Mouse (Mus musculus) embryonic stem cell, embryonic (primary cell): ENCODE measurements around the gene Tm7sf2.

Source experiments
- CTCF ChIA-PET, 4 experiments: fragments of 300-600 bp in 2 of 4; fragments of 350-600 bp in 2 of 4; sonication (Branson Sonifier 250); formaldehyde crosslinking; loops; one replicate each; lab custom pipeline; 2022; ENCODE audit warnings: inconsistent platforms in 2 of 4; lab: Charles Lee
- POLR2A ChIA-PET, 4 experiments: fragments of 300-600 bp in 2 of 4; fragments of 350-600 bp in 2 of 4; sonication (Branson Sonifier 250); formaldehyde crosslinking; loops; one replicate each; lab custom pipeline; 2022; ENCODE audit warnings: antibody characterized with exemption in 4 of 4, inconsistent platforms in 1 of 4; lab: Charles Lee

The Tm7sf2 gene

GRCm38 (mm10) chr19:6014991-6015510 is 53.1 kb downstream of the Tm7sf2 start:
- ChIA-PET CTCF (interaction anchor here (0.5 to 3.4 kb wide), 41 partner anchors 13 to 527 kb away, joined by 3 to 58 read pairs (median 4); partner anchors contain the start of genes Pola2 (in 4 of the 4), Cdc42ep2 (in 2 of the 4), Snx15 (in 2 of the 4) and Arl2 (in 1 of the 4)), POLR2A (interaction anchor here (0.5 to 4.7 kb wide), 116 partner anchors 7 to 816 kb away, joined by 3 to 23 read pairs (median 5); partner anchors contain the start of genes Syvn1 (in 4 of the 4), Cdc42ep2 (in 3 of the 4), Pola2 (in 3 of the 4) and Tm7sf2 (in 3 of the 4))

GRCm38 (mm10) chr19:6013691-6014090 is 54.5 kb downstream of the Tm7sf2 start:
- ChIA-PET POLR2A (interaction anchor here in 3 of 4 experiments (1.2 to 3.9 kb wide), 7 partner anchors 11 to 72 kb away, joined by 3 to 20 read pairs (median 6); partner anchors contain the start of genes Pola2 (in 1 of the 3) and Znhit2 (in 1 of the 3)), CTCF (interaction anchor here in 1 of 4 experiments (3.4 kb wide), 1 partner anchor 89 kb away, joined by 22 read pairs; the partner anchor contains the start of gene Cdc42ep2)
